In genomic region chr7:44413307-44413706, GRCm38 (mm10) we compare ENCODE assay signal across 22 mouse cellular contexts. TPM values are rescaled to one million over a fixed set of nuclear protein-coding genes. Genes with fewer than 3 reads are reported as not detected.
"Had no signal": no experiment of that assay in that cellular context is flagged by ENCODE, and none has a peak within 500 bp of the region (broad histone marks: within the 10 kb centered on the region; RNA-seq: fewer than 3 reads in every experiment).

No protein-coding gene starts in this region.

- H3K4me2 ChIP-seq: kidney, embryonic 15.5 days; liver, embryonic 13.5 days; midbrain, embryonic 12.5 days; midbrain, embryonic 15.5 days; neural tube, embryonic 12.5 days; neural tube, embryonic 15.5 days had no signal

- H3K4me1 ChIP-seq: kidney, embryonic 15.5 days; midbrain, embryonic 12.5 days; midbrain, embryonic 15.5 days; neural tube, embryonic 12.5 days; neural tube, embryonic 15.5 days had no signal

- H3K9ac ChIP-seq: kidney, embryonic 15.5 days; liver, embryonic 13.5 days; midbrain, embryonic 12.5 days; midbrain, embryonic 15.5 days; neural tube, embryonic 12.5 days; neural tube, embryonic 15.5 days had no signal

- H3K27me3 ChIP-seq: kidney, embryonic 15.5 days; midbrain, embryonic 15.5 days; neural tube, embryonic 12.5 days; neural tube, embryonic 15.5 days had no signal

- H3K4me3 ChIP-seq: kidney, embryonic 15.5 days; liver, embryonic 13.5 days; midbrain, embryonic 12.5 days; midbrain, embryonic 15.5 days; neural tube, embryonic 12.5 days; neural tube, embryonic 15.5 days had no signal

- H3K27ac ChIP-seq: kidney, embryonic 15.5 days; liver, embryonic 13.5 days; midbrain, embryonic 12.5 days; midbrain, embryonic 15.5 days; neural tube, embryonic 12.5 days; neural tube, embryonic 15.5 days; stomach, postnatal 0 days had no signal

- DNase-seq: kidney, adult 2 months; kidney, postnatal 14 days; kidney, postnatal 4 days; left cerebral cortex, postnatal 4 days; liver, embryonic 13.5 days; right cerebral cortex, adult 18-20 months; right cerebral cortex, postnatal 14 days; right cerebral cortex, postnatal 4 days; thymus, adult 2 months; thymus, postnatal 14 days; thymus, postnatal 4 days had no signal

- H3K9me3 ChIP-seq: kidney, embryonic 15.5 days; liver, embryonic 13.5 days; midbrain, embryonic 12.5 days; midbrain, embryonic 15.5 days; neural tube, embryonic 12.5 days; neural tube, embryonic 15.5 days had no signal

- ATAC-seq: intestine, postnatal 0 days; midbrain, embryonic 15.5 days had no signal

- H3K36me3 ChIP-seq: kidney, embryonic 15.5 days; liver, embryonic 13.5 days; midbrain, embryonic 12.5 days; midbrain, embryonic 15.5 days; neural tube, embryonic 12.5 days; neural tube, embryonic 15.5 days had no signal

RNA-seq across cellular contexts. Expression of gene Lrrc4b, which starts 15.5 kb away (rescaled TPM):
- total RNA-seq: liver, adult 2 months; megakaryocyte progenitor cell, adult 5-6 weeks had no signal
- polyA plus RNA-seq: liver, adult 2 months; liver, embryonic 13.5 days; liver, embryonic 16.5 days had no signal

RNA-seq across cellular contexts. Expression of gene 1700008O03Rik, which starts 27.7 kb away (rescaled TPM):
- total RNA-seq: liver, adult 2 months had no signal

RNA-seq across cellular contexts. Expression of gene Syt3, which starts 29.4 kb away (rescaled TPM):
- polyA plus RNA-seq: liver, embryonic 16.5 days had no signal

RNA-seq across cellular contexts. Expression of gene Aspdh, which starts 51.9 kb away (rescaled TPM):
- total RNA-seq: megakaryocyte progenitor cell, adult 5-6 weeks had no signal
- polyA plus RNA-seq: intestine, embryonic 14.5 days had no signal
